Mouse (Mus musculus) heart, embryonic 10.5 days (tissue): ENCODE data around the gene 1810062G17Rik. TPM values are rescaled to one million over a fixed set of nuclear protein-coding genes. Genes with fewer than 3 reads are reported as not detected.

ENCODE experiments used
- DNase-seq: peaks from one replicate; pipeline ENCODE4 v3.0.0-alpha.2; 2017; ENCODE audit warnings: low spot score
- H3K27ac ChIP-seq: fragments of 300-500 bp; sonication (generic); 2 replicates; pipeline ENCODE4 v1.5.1; 2016; ENCODE audit warnings: mild to moderate bottlenecking
- H3K27me3 ChIP-seq: fragments of 300-500 bp; sonication (generic); 2 replicates; pipeline ENCODE4 v1.6.1; 2016; ENCODE audit warnings: mild to moderate bottlenecking; ENCODE audit not compliant: poor library complexity, insufficient read depth, severe bottlenecking
- H3K36me3 ChIP-seq: fragments of 300-500 bp; sonication (generic); 2 replicates; pipeline ENCODE4 v1.6.1; 2016; ENCODE audit warnings: mild to moderate bottlenecking, moderate library complexity
- H3K4me1 ChIP-seq: fragments of 300-500 bp; sonication (generic); 2 replicates; pipeline ENCODE4 v1.6.1; 2016; ENCODE audit warnings: mild to moderate bottlenecking
- H3K4me3 ChIP-seq: fragments of 300-500 bp; sonication (generic); 2 replicates; pipeline ENCODE4 v1.5.1; 2016; ENCODE audit warnings: mild to moderate bottlenecking, moderate library complexity
- H3K9me3 ChIP-seq: fragments of 300-500 bp; sonication (generic); 2 replicates; pipeline ENCODE4 v1.6.1; 2016; ENCODE audit warnings: mild to moderate bottlenecking, moderate library complexity
- WGBS: fragments of 180-500 bp; shearing (Covaris S2); methylation state at CpG from one replicate; pipeline ENCODE4 v1.1.7; 2016; 5-methylcytosine and 5-hydroxymethylcytosine counted together
- polyA plus RNA-seq: library from polyadenylated mRNA; unstranded; fragments of >200 nt; fragmentation: Nextera tagmentation; extraction: Ambion mirVana; gene quantifications from 2 replicates; pipeline ENCODE4 v1.2.1, GENCODE M21; 2016

Gene 1810062G17Rik
- polyA plus RNA-seq, 1 experiment from 2014 or later: 0.93 TPM

- WGBS: 19% methylated on average over 9 of the region's 9 CpGs
- DNase-seq: no peak
- H3K4me3 ChIP-seq: no peak overlapping the region
- no peaks in the 10 kb centered on the region for H3K36me3 ChIP-seq
- no peaks in the 10 kb centered on the region for H3K9me3 ChIP-seq
- no peaks in the 10 kb centered on the region for H3K27me3 ChIP-seq
- H3K27ac ChIP-seq: peak overlapping the region; percentile 62
- H3K4me1 ChIP-seq: peaks cover 31% of the 10 kb centered on the region
Measured at GRCm38 (mm10) chr3:36482940-36483339, 7.2 kb downstream of the 1810062G17Rik start.

GRCm38 (mm10) chr3:36484292-36484691, 8.6 kb downstream of the 1810062G17Rik start:
- Histone ChIP-seq H3K4me1 (peaks cover 31% of the 10 kb centered on the region), H3K36me3 (no peaks in the 10 kb centered on the region), H3K27ac (no peak overlapping the region), H3K27me3 (no peaks in the 10 kb centered on the region), H3K9me3 (no peaks in the 10 kb centered on the region), H3K4me3 (no peak overlapping the region)
- 89% methylated on average over 4 of the region's 4 CpGs for WGBS
- DNase-seq: no peak

GRCm38 (mm10) chr3:36486176-36486575, 10.4 kb downstream of the 1810062G17Rik start:
- no peaks in the 10 kb centered on the region for H3K36me3 ChIP-seq
- no peaks in the 10 kb centered on the region for H3K9me3 ChIP-seq
- H3K27me3 ChIP-seq: no peaks in the 10 kb centered on the region
- no peak for DNase-seq
- no peak overlapping the region for H3K27ac ChIP-seq
- peaks cover 21% of the 10 kb centered on the region for H3K4me1 ChIP-seq
- 47% methylated on average over 6 of the region's 6 CpGs for WGBS
- H3K4me3 ChIP-seq: no peak overlapping the region

GRCm38 (mm10) chr3:36486881-36487280, 11.1 kb downstream of the 1810062G17Rik start:
- 89% methylated on average over 6 of the region's 6 CpGs for WGBS
- DNase-seq: no peak

GRCm38 (mm10) chr3:36488367-36488766, 12.6 kb downstream of the 1810062G17Rik start:
- Histone ChIP-seq H3K9me3 (no peaks in the 10 kb centered on the region), H3K4me3 (no peak overlapping the region), H3K27ac (no peak overlapping the region), H3K27me3 (no peaks in the 10 kb centered on the region), H3K36me3 (no peaks in the 10 kb centered on the region), H3K4me1 (peaks cover 12% of the 10 kb centered on the region)
- no peak for DNase-seq
- 81% methylated on average over 1 of the region's 1 CpGs for WGBS

More at GRCm38 (mm10) chr3:36486881-36487280, 11.1 kb downstream of the 1810062G17Rik start:
- H3K27me3 ChIP-seq: no peaks in the 10 kb centered on the region
- no peak overlapping the region for H3K27ac ChIP-seq
- H3K4me3 ChIP-seq: no peak overlapping the region
- H3K36me3 ChIP-seq: no peaks in the 10 kb centered on the region
- H3K4me1 ChIP-seq: peaks cover 21% of the 10 kb centered on the region
- H3K9me3 ChIP-seq: no peaks in the 10 kb centered on the region

GRCm38 (mm10) chr3:36488899-36489589, 13.3 kb downstream of the 1810062G17Rik start:
- H3K4me3 ChIP-seq: no peak overlapping the region
- H3K36me3 ChIP-seq: no peaks in the 10 kb centered on the region
- no peaks in the 10 kb centered on the region for H3K27me3 ChIP-seq
- H3K4me1 ChIP-seq: peaks cover 12% of the 10 kb centered on the region
- no peak for DNase-seq
- H3K27ac ChIP-seq: no peak overlapping the region
- H3K9me3 ChIP-seq: no peaks in the 10 kb centered on the region
- 80% methylated on average over 6 of the region's 6 CpGs for WGBS

GRCm38 (mm10) chr3:36489590-36489910, 13.8 kb downstream of the 1810062G17Rik start:
- H3K27me3 ChIP-seq: no peaks in the 10 kb centered on the region
- no peak overlapping the region for H3K4me3 ChIP-seq
- no peak overlapping the region for H3K27ac ChIP-seq
- H3K36me3 ChIP-seq: no peaks in the 10 kb centered on the region
- 92% methylated on average over 1 of the region's 1 CpGs for WGBS
- H3K4me1 ChIP-seq: peaks cover 12% of the 10 kb centered on the region
- no peaks in the 10 kb centered on the region for H3K9me3 ChIP-seq
- no peak for DNase-seq

GRCm38 (mm10) chr3:36491535-36491934, 15.8 kb downstream of the 1810062G17Rik start:
- H3K4me1 ChIP-seq: peaks cover 12% of the 10 kb centered on the region
- no peak overlapping the region for H3K4me3 ChIP-seq
- no peak for DNase-seq
- H3K36me3 ChIP-seq: no peaks in the 10 kb centered on the region
- 39% methylated on average over 5 of the region's 5 CpGs for WGBS
- H3K27ac ChIP-seq: no peak overlapping the region
- no peaks in the 10 kb centered on the region for H3K27me3 ChIP-seq
- H3K9me3 ChIP-seq: no peaks in the 10 kb centered on the region

GRCm38 (mm10) chr3:36492716-36493391, 17.1 kb downstream of the 1810062G17Rik start:
- no peak overlapping the region for H3K4me3 ChIP-seq
- no peaks in the 10 kb centered on the region for H3K9me3 ChIP-seq
- H3K27me3 ChIP-seq: no peaks in the 10 kb centered on the region
- H3K36me3 ChIP-seq: no peaks in the 10 kb centered on the region
- peaks cover 12% of the 10 kb centered on the region for H3K4me1 ChIP-seq
- H3K27ac ChIP-seq: no peak overlapping the region
- 51% methylated on average over 9 of the region's 9 CpGs for WGBS
- no peak for DNase-seq

- H3K36me3 ChIP-seq: no peaks in the 10 kb centered on the region
- no peak overlapping the region for H3K27ac ChIP-seq
- no peak for DNase-seq
- 63% methylated on average over 6 of the region's 6 CpGs for WGBS
- peaks cover 12% of the 10 kb centered on the region for H3K4me1 ChIP-seq
- H3K9me3 ChIP-seq: no peaks in the 10 kb centered on the region
- H3K4me3 ChIP-seq: no peak overlapping the region
- no peaks in the 10 kb centered on the region for H3K27me3 ChIP-seq
Measured at GRCm38 (mm10) chr3:36493641-36494283, 18.0 kb downstream of the 1810062G17Rik start.

- DNase-seq: no peak
- Histone ChIP-seq H3K4me3 (no peak overlapping the region), H3K9me3 (no peaks in the 10 kb centered on the region), H3K27me3 (no peaks in the 10 kb centered on the region), H3K4me1 (peaks cover 12% of the 10 kb centered on the region), H3K27ac (no peak overlapping the region), H3K36me3 (no peaks in the 10 kb centered on the region)
- WGBS: 79% methylated on average over 2 of the region's 2 CpGs
Measured at GRCm38 (mm10) chr3:36494613-36495012, 18.9 kb downstream of the 1810062G17Rik start.

- WGBS: 13% methylated on average over 6 of the region's 6 CpGs
- Histone ChIP-seq H3K36me3 (no peaks in the 10 kb centered on the region), H3K27me3 (no peaks in the 10 kb centered on the region), H3K27ac (0 out of 2 replicates have a peak overlapping the region, but pooled peaks have one; percentile 52), H3K9me3 (no peaks in the 10 kb centered on the region), H3K4me1 (peaks cover 12% of the 10 kb centered on the region), H3K4me3 (no peak overlapping the region; the same call in 1 of the 2 replicates)
- DNase-seq: peak; percentile 86
Measured at GRCm38 (mm10) chr3:36495436-36495835, 19.7 kb downstream of the 1810062G17Rik start.

GRCm38 (mm10) chr3:36496273-36496672, 20.5 kb downstream of the 1810062G17Rik start:
- H3K27ac ChIP-seq: no peak overlapping the region
- DNase-seq: no peak
- peaks cover 8% of the 10 kb centered on the region for H3K4me1 ChIP-seq
- H3K9me3 ChIP-seq: no peaks in the 10 kb centered on the region
- H3K27me3 ChIP-seq: no peaks in the 10 kb centered on the region
- WGBS: 83% methylated on average over 9 of the region's 9 CpGs
- no peaks in the 10 kb centered on the region for H3K36me3 ChIP-seq
- no peak overlapping the region for H3K4me3 ChIP-seq
